Mouse (Mus musculus) C2C12 (cell line): Measurements from ENCODE around the gene Rnf13. TPM values are rescaled to one million over a fixed set of nuclear protein-coding genes. Genes with fewer than 3 reads are reported as not detected.
"Not testable (repeated sequence)": the region's sequence is repeated elsewhere in the genome, so short reads cannot be mapped to it uniquely, and the experiment has no call there.

ENCODE experiments used
- H3K27me3 ChIP-seq: one replicate; pipeline ENCODE4 v1.6.1; 2011; ENCODE audit not compliant: control insufficient read depth, insufficient read depth, insufficient read length
- H3K36me3 ChIP-seq: one replicate; pipeline ENCODE4 v1.6.1; 2011; ENCODE audit not compliant: control insufficient read depth, insufficient read depth
- H3K4me3 ChIP-seq: one replicate; pipeline ENCODE4 v1.5.1; 2011; ENCODE audit warnings: mild to moderate bottlenecking, control low read depth; ENCODE audit not compliant: poor library complexity, insufficient read depth, severe bottlenecking
- H3K79me2 ChIP-seq: one replicate; pipeline ENCODE4 v1.6.1; 2011; ENCODE audit not compliant: control insufficient read depth, insufficient read depth
- H3K79me3 ChIP-seq: one replicate; pipeline ENCODE4 v1.6.1; 2011; ENCODE audit warnings: low read depth, control low read depth
- H3ac ChIP-seq: one replicate; pipeline ENCODE3; 2011; ENCODE audit warnings: low read depth; ENCODE audit not compliant: control insufficient read depth, insufficient read length
- CEBPB ChIP-seq: IDR thresholded peaks from one replicate; pipeline ENCODE4 v1.6.1; 2011; ENCODE audit warnings: low read depth, mild to moderate bottlenecking, control low read depth, moderate library complexity
- CTCF ChIP-seq: IDR thresholded peaks from one replicate; pipeline ENCODE4 v1.5.1; 2011; ENCODE audit not compliant: control insufficient read depth, insufficient read depth, insufficient read length
- FOSL1 ChIP-seq: IDR thresholded peaks from one replicate; pipeline ENCODE4 v1.8.0; 2011; ENCODE audit warnings: mild to moderate bottlenecking, low read length; ENCODE audit not compliant: poor library complexity, insufficient read depth, severe bottlenecking
- MAX ChIP-seq: IDR thresholded peaks from one replicate; pipeline ENCODE4 v1.6.1; 2011; ENCODE audit warnings: mild to moderate bottlenecking, control low read depth
- MYOD1 ChIP-seq: IDR thresholded peaks from one replicate; pipeline ENCODE4 v1.6.1; 2011; ENCODE audit warnings: low read depth; ENCODE audit not compliant: control insufficient read depth, insufficient read length
- MYOG ChIP-seq: IDR thresholded peaks from one replicate; pipeline ENCODE4 v1.6.1; 2011; ENCODE audit not compliant: control insufficient read depth, insufficient read length; ENCODE audit errors: extremely low read depth
- USF1 ChIP-seq: IDR thresholded peaks from one replicate; pipeline ENCODE4 v1.6.1; 2011; ENCODE audit warnings: low read depth, mild to moderate bottlenecking, control low read depth, moderate library complexity
- polyA plus RNA-seq: library from polyadenylated mRNA; unstranded; fragments of >200 nt; fragmentation: generic; extraction: Trizol; gene quantifications from one replicate; pipeline ENCODE4 v1.2.1, GENCODE M21; 2012; ENCODE audit warnings: missing spikeins

Gene Rnf13
- polyA plus RNA-seq, 1 experiment: 7.4 TPM

DNA sequence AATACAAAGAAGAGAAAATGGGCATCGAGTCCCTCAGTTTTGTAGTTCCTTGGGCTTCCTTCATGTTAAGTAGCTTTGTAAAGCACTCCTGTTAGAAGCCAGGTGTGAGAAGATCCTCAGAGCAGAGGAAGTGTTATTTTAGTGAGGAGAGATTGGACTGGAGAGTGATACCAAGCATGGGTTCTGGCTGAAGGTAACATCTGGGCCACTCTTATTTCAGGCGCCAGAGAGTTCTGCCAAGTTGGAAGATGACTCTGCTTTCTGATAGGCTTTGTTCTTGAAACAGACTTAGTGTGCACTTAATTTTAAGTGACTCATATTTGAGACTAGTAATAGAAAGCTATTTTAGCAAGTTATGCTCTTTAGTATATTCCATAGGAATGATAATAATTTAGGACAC, 41.1 kb downstream of the Rnf13 start:
- TF ChIP-seq USF1 (no peak), MYOD1 (no peak), FOSL1 (no peak), MYOG (no peak), MAX (no peak), CEBPB (no peak), CTCF (no peak)
- H3K79me2 ChIP-seq: no peaks in the 10 kb centered on the region
- H3K79me3 ChIP-seq: no peaks in the 10 kb centered on the region
- no peak overlapping the region for H3K4me3 ChIP-seq
- no peaks in the 10 kb centered on the region for H3K36me3 ChIP-seq
- no peaks in the 10 kb centered on the region for H3K27me3 ChIP-seq
- H3ac ChIP-seq: no peak overlapping the region

- Histone ChIP-seq H3K79me3 (no peaks in the 10 kb centered on the region), H3K79me2 (no peaks in the 10 kb centered on the region), H3K27me3 (no peaks in the 10 kb centered on the region), H3K36me3 (no peaks in the 10 kb centered on the region), H3K4me3 (no peak overlapping the region), H3ac (no peak overlapping the region)
- no peak for TF ChIP-seq CEBPB
- no peak for TF ChIP-seq FOSL1
- no peak for TF ChIP-seq CTCF
- TF ChIP-seq USF1: no peak
- no peak for TF ChIP-seq MYOG
- TF ChIP-seq MAX: no peak
- no peak for TF ChIP-seq MYOD1
Observed at GRCm38 (mm10) chr3:57788472-57788871, 52.6 kb downstream of the Rnf13 start.

DNA sequence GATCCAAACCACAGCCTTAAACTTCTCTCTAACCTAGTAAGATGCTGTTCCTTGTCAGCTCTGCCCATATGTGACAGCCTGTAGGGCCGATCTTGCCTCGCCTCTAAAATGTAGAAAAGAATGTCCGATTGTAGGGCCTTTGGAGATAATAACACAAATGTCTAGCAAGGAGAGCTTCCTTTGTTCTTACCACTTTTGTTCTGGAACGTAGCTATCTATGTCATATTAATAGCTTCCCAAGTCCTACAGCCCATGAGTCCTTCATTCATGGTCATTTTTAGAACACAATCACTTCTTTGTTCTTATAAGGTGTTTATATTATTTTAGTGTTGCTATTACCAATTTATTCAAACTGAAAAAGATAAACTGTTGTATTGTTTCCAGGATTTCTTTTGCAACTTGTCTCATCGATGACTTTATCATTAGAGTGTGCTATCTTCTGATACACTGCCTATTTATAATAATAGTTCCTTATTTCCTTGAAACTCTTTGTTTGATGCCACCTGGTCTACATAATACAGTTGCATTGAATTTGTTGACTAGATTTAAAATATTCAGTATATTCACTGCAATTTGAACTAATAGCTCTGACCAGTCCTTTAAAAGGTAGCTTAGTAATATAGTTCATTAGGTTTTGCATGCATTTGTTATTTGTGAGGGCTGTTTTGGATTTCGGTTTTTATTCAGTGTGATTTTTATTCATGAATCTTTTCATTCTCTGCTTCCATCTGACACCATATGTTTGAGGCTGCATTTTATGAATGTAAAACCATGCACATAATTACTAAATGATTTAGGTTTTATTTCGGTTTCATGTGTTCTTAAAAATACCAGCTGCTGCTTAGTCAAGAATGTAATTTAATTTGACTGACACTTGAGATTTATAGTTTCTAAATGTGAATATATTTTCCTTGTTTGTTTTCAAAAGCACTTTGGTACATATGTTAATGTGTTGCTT, 53.4 kb downstream of the Rnf13 start:
- H3ac ChIP-seq: no peak overlapping the region
- H3K79me3 ChIP-seq: no peaks in the 10 kb centered on the region
- H3K4me3 ChIP-seq: no peak overlapping the region
- no peak for TF ChIP-seq CTCF
- no peak for TF ChIP-seq USF1
- TF ChIP-seq MAX: no peak
- no peak for TF ChIP-seq CEBPB
- TF ChIP-seq MYOG: no peak
- no peak for TF ChIP-seq FOSL1
- no peaks in the 10 kb centered on the region for H3K36me3 ChIP-seq
- H3K79me2 ChIP-seq: no peaks in the 10 kb centered on the region
- no peaks in the 10 kb centered on the region for H3K27me3 ChIP-seq

DNA sequence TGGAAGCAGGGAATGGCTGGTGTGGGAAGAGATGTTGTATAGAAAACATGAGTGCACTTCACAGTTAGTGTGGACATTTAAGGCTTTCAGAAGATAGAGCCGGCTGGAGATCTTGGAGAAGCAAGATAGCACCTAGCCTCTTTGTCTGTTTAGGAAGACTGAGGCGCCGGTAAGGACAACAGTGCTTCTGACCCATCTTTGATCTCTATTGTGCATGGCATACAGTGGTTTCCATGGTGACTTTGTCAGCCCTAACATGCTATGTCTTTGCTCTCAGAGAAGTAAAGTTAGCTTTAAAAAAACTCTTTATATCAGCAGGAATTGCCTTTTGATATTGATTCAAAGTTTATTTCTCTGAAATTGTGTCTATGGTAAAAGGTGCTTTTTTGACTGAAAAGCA, 55.2 kb downstream of the Rnf13 start:
- TF ChIP-seq MYOG: no peak
- no peak for TF ChIP-seq MYOD1
- TF ChIP-seq CEBPB: no peak
- no peak for TF ChIP-seq MAX
- TF ChIP-seq FOSL1: no peak
- no peak for TF ChIP-seq CTCF
- TF ChIP-seq USF1: no peak
- no peaks in the 10 kb centered on the region for H3K79me2 ChIP-seq
- no peaks in the 10 kb centered on the region for H3K27me3 ChIP-seq
- H3K4me3 ChIP-seq: no peak overlapping the region
- H3K36me3 ChIP-seq: no peaks in the 10 kb centered on the region
- no peaks in the 10 kb centered on the region for H3K79me3 ChIP-seq
- H3ac ChIP-seq: no peak overlapping the region

DNA sequence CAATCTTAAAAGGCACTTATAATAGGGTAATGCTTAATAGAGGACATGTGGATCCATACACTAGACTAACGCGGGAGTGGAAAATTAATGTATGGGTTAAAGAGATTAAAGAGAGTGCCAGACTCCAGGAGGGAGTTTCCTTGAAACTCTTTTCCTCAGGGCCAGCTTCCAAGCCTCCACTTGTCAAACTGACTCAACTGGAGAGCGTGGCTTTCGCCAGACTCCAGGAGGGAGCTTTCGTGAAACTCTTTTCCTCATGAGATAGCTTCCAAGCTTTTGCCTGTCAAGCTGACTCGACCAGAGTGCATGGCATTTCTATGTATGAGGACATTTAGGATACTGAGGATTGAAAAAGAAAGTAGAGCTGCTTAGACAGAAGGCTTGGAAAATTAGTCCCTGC, 59.2 kb downstream of the Rnf13 start:
- not testable (repeated sequence) for H3K27me3 ChIP-seq, H3K4me3 ChIP-seq, H3K36me3 ChIP-seq, H3ac ChIP-seq, H3K79me3 ChIP-seq, H3K79me2 ChIP-seq

DNA sequence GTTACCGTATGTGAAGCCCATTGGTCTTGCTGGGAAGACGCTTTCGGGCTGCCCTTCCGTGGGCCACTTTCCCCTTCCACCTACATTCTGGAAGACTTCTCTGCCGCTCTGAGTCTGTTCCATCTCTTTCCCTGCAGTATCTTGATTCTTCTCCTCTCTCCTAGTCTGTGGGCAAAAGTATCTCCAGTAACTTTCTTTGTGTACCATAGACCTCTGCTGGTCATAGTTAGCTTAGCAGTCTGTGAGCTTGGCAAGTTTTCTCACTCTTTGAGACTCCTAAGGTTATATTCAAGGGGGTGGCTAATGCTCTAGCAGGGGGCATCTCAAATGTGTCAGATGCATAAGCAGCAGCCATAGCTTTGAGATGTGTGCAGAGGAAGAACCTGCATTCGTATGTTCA, 79.6 kb downstream of the Rnf13 start:
- no peaks in the 10 kb centered on the region for H3K36me3 ChIP-seq
- no peak overlapping the region for H3K4me3 ChIP-seq
- H3K79me2 ChIP-seq: no peaks in the 10 kb centered on the region
- no peaks in the 10 kb centered on the region for H3K27me3 ChIP-seq
- no peak for TF ChIP-seq CEBPB
- no peak for TF ChIP-seq MYOG
- TF ChIP-seq MYOD1: no peak
- no peak for TF ChIP-seq CTCF
- TF ChIP-seq FOSL1: no peak
- no peak for TF ChIP-seq MAX
- TF ChIP-seq USF1: no peak
- H3ac ChIP-seq: no peak overlapping the region
- no peaks in the 10 kb centered on the region for H3K79me3 ChIP-seq
